Mouse (Mus musculus): Measurements from ENCODE around the gene Dnajc15.

GRCm38 (mm10) chr14:77905466-77905865 lies 30.5 kb upstream of the Dnajc15 start:
- TF ChIP-seq CTCF (IDR thresholded peaks at IDR 0.05) (no peak), EP300 (IDR thresholded peaks at IDR 0.05) (no peak)
